Mouse (Mus musculus) gastrocnemius, adult 8-10 months (tissue): Measurements from ENCODE around the gene Dmbx1. TPM values are rescaled to one million over a fixed set of nuclear protein-coding genes. Genes with fewer than 3 reads are reported as not detected.

ENCODE experiments used
- DNase-seq, 2 experiments: peaks; one replicate each; pipeline ENCODE4 v3.0.0; 2022; ENCODE audit warnings: low spot score in 2 of 2
- total RNA-seq, 4 experiments: library from RNA; stranded (reverse); gene quantifications; 2 replicates each; pipeline ENCODE4 v1.2.4; 2022

Dmbx1 gene
- total RNA-seq, 4 experiments from 2014 or later, result not detected

DNA sequence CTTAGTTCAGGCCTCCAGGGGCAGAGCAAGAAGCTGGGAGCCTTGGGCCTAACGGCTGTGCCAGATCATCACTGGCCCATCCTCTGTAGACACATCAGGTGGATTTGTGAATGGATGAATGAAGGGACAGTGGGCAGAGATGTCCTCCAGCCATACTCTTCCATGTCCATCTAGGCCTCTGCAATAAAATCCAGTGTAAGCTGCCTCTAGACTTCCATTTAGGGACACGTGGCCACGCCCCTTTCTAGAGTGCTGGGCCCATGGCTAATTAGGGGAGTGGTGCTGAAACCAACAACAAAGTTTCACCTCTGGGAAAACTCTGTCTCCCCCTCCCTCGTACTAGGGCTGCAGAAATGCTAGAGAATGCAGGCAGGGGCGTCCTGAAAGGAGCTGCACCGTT, 49.7 kb downstream of the Dmbx1 start:
- DNase-seq, result no peak

DNA sequence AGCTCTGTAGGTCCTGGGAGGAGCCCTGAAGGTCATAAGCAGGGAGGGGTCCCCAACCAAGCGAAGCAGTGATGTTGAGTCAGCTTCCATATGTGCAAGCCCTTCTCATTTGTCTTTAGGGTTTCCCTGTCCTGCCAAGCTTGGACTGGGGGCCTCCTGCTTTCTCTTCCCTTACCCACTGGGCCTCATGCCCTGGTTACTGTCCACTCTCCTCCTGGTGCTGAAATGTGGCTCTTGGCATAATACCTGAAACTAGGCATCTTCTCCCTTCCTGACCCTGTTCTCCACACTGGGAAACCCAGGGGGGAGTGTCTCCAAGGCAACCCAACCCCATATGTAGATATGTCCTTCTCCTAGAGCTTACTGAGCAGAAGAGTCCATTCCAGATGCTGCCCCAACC, 52.9 kb downstream of the Dmbx1 start:
- DNase-seq, result no peak

DNA sequence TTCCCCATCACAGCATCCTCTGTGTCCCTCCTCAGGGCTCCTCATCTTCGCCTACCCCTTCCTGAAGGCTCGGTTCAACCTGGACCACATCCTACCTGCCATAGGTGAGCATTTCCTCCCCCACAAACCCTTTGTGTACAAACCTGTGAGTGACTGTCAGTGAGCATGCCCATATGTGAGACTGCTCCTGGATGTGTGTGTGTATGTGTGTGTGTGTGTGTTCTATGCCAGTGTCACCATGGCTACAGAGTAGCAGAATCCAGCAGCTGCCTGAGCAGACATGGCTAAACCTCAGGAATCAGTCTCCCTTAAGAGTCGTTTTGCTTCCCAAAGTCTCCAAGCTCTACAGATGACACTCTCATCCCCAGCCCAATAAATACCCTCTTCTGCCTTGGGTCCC, 53.9 kb downstream of the Dmbx1 start:
- DNase-seq, result no peak

DNA sequence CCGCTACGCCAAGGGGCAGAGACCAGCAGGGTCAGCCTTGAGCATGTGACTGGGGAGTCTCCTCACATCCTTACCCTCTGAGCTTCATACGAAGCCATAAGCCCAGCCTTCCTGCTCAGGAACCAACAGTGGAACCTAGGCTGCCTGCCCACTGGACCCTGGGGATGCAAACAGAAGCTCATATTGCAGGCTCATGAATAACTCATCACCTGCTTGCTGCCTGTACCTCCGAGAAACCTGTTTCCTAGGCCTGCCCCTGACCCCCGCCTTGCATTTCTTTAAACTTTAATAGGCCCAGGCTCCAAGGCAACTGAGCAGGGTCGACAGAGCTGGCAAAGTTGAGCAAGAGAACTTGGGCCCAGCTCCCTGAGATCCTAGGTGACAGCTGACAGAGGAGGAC, 55.7 kb downstream of the Dmbx1 start, which contains the start of gene Kncn:
Gene Kncn (plus strand): TSS at position 379 of the 400 bp plus-strand sequence.
- DNase-seq, result no peak

DNA sequence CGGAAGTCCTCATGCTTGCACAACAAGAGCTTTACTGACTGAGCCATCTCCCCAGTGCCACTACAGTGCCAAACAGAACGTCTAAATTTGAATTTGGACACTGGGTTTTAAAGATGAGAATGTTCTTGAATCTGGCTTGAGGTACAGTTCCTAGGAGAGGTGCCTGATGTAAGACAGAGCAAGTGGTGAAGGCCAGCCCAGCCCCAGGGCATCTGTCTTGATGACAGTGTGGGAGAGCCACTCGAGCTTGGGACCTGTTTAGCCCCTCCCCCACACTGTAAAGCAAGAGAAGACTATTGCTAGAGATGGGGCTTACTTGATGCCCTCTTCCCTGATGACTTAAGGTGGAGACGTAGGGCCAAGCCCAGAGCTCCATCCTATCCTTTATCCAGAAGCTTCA, 57.5 kb downstream of the Dmbx1 start:
- no peak for DNase-seq

DNA sequence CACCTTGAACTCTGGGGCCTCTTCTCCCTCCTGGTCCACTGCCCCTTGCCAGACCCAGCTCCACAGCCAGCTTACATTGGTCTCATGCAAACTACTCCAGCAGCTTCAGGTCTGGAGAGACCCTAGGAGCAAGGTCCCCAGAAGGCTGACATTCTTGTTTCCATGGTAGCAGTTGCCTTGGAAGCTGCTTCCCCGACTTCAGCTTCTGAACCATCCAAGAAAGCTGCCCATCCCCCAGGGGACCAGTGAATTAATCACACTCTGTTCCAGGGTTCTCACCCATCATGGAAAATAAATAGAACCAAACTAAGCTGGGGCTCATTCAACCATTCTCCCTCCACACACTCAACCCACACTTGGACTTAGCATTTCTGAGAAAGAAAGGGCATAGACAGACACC, 58.5 kb downstream of the Dmbx1 start:
- no peak for DNase-seq

DNA sequence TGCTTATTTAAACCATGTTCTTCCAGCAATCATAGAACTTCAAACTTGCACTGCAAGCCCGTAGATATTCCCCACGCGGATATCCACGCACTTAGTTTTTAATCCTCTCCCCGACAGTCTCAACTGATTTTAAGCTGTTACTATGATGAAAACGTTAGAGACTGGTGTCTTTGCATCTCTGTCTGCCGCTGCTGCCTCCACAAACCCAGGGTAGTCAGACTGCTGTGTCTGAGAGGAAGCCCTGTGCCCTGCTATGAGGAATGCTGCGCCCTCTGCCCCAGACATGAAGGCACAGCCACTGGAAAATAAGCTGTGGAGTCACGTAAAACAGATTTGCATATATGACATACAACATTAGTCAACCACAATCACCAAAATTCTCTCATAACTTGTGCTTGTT, 60.9 kb downstream of the Dmbx1 start:
- no peak for DNase-seq

DNA sequence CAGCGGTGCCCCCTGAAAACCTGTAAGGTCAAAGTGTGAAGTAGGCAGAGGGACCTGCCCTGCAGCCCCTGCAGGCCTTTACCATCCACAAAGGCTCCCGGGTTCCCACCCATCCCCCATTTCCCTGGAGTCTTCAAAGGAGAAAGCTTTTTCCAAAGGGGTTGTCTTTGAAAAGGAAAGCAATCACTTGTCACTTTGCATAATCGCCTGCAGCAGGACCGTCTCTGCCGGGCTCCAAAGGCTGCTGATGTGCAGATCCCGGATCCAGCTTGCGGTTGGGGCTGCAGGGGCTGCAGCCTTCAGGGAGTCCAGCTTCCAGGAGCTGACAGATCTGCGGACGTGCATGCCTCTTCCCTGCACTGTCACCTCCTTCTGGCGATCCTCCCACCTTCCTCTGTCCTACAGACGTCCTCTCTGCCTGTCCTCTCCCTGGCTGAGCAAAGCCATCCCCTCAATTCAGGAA, 61.5 kb downstream of the Dmbx1 start:
- DNase-seq, result no peak

DNA sequence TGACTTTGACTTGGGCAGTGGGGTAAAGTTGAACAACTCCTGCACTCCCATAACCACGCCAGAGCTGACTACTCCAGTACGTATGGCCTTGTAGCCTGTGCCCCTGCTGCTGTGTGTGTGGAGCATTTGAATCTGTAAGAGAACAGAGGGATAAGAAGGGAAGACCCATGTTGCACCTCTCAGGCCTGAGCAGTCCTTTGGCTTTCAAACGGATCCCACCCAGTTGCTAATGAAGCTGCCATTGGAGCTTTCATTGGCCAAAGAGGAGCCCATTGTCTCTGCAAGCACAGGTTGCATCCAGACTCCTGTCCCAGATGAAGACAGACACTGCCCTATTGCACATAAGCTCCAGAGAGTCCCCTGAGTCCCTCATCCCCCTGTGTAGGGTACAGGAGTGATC, 66.5 kb downstream of the Dmbx1 start:
- no peak for DNase-seq

DNA sequence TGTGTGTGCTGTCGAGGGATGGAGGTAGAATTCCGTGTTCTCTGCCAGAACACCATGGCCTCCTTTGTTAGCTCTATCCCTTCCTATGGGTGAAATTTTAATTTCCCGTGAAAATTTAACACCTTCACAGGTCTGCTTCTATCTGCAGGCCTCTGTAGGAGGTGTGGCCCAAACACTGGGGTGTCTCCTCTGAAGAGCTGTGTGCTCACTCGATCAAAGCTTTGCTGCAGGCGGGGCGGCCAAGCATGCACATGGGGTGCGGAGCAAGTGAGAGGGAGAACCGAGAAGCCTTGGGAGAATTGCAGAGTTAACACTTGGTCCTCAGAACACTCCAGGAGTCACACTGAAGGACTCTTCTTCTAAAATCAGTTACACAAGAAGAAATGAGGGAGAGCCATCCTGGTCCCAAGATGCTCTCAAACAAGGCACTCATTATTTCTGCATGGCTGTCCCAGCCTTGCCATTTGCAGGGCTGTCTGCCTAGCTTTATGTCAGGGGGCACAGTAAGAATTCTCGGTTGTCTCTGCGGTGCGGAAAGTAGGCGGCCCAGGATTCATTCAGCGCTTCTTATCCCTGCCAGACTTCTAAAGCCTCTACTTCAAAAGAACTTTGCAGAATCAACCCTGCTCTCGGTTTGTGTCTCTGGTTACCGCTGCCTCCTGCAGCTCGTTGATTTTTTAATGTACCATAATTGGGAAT, 70.1 kb downstream of the Dmbx1 start:
- no peak for DNase-seq

Other genes with a start within 250 kb of the Dmbx1 start
- gene Efcab14, start 202.2 kb downstream of the Dmbx1 start, total RNA-seq, result 10 to 100 TPM; 45.1 to 55.3 (median 52.5) TPM
- gene Tex38, start 158.9 kb downstream of the Dmbx1 start, total RNA-seq, result 1 to 10 TPM; 1.8 to 4.8 (median 3.5) TPM
- 10 to 100 TPM; 48.3 to 67.5 (median 55.6) TPM for gene Atpaf1, start 155.1 kb downstream of the Dmbx1 start, total RNA-seq
- 1 to 10 TPM; 1.5 to 4.3 (median 2.1) TPM for gene Mob3c, start 111.8 kb downstream of the Dmbx1 start, total RNA-seq
- 10 to 100 TPM; 25.5 to 37.8 (median 27.8) TPM for gene Mknk1, start 100.7 kb downstream of the Dmbx1 start, total RNA-seq
- gene Kncn, start 55.5 kb downstream of the Dmbx1 start, total RNA-seq, result not detected
- not detected for gene 6430628N08Rik, start 49.3 kb downstream of the Dmbx1 start, total RNA-seq
- under 1 TPM in 3 of 4 experiments, not detected in 1; 0.07 to 0.35 (median 0.12) TPM for gene Faah, start 78.0 kb upstream of the Dmbx1 start, total RNA-seq
- 10 to 100 TPM; 13.3 to 13.5 (median 13.4) TPM for gene Nsun4, start 114.0 kb upstream of the Dmbx1 start, total RNA-seq
- 100 to 1,000 TPM; 732 to 881 (median 822) TPM for gene Uqcrh, start 135.1 kb upstream of the Dmbx1 start, total RNA-seq
- 10 to 100 TPM; 16.3 to 22.4 (median 18.6) TPM for gene Lrrc41, start 135.3 kb upstream of the Dmbx1 start, total RNA-seq
- gene Rad54l, start 183.8 kb upstream of the Dmbx1 start, total RNA-seq, result under 1 TPM; 0.18 to 0.46 (median 0.27) TPM
- gene Pomgnt1, start 183.9 kb upstream of the Dmbx1 start, total RNA-seq, result 10 to 100 TPM; 50.0 to 51.9 (median 50.8) TPM
- 1 to 10 TPM; 4.4 to 7.7 (median 6.9) TPM for gene Lurap1, start 211.4 kb upstream of the Dmbx1 start, total RNA-seq
- gene Tspan1, start 227.7 kb upstream of the Dmbx1 start, total RNA-seq, result not detected
- gene 1700042G07Rik, start 233.4 kb upstream of the Dmbx1 start, total RNA-seq, result not detected
- gene Gm49337, start 233.5 kb upstream of the Dmbx1 start, total RNA-seq, result 1 to 10 TPM in 1 of 4 experiments, under 1 TPM in 1, not detected in 2; 0.32 to 1.4 TPM